Mouse (Mus musculus) CH12.LX (cell line): ENCODE data around the gene Clpb. TPM values are rescaled to one million over a fixed set of nuclear protein-coding genes. Genes with fewer than 3 reads are reported as not detected.

ENCODE experiments used
- DNase-seq: peaks from one replicate; pipeline ENCODE4 v3.0.0-alpha.2; 2013; ENCODE audit errors: extremely low read depth
- H3K27ac ChIP-seq: 2 replicates; pipeline ENCODE4 v1.5.1; 2012; ENCODE audit warnings: low read depth, mild to moderate bottlenecking, control low read depth, moderate library complexity; ENCODE audit not compliant: insufficient read depth
- H3K27me3 ChIP-seq: replicated peaks from 2 replicates; pipeline ENCODE3; 2012; ENCODE audit warnings: inconsistent platforms
- H3K36me3 ChIP-seq, 2 experiments: replicated peaks in 1 of 2; 2 replicates each; pipeline versions ENCODE3 to v1.6.1; 2012; ENCODE audit warnings: inconsistent platforms in 1 of 2, low read length in 1 of 2, mild to moderate bottlenecking in 1 of 2, mixed read lengths in 1 of 2, moderate library complexity in 1 of 2; ENCODE audit not compliant: control insufficient read depth in 1 of 2, insufficient read depth in 1 of 2
- H3K4me1 ChIP-seq, 2 experiments: 2 replicates each; pipeline ENCODE4 v1.6.1; 2012; ENCODE audit warnings: inconsistent platforms in 1 of 2, moderate library complexity in 1 of 2; ENCODE audit not compliant: insufficient read depth in 2 of 2, control insufficient read depth in 1 of 2
- H3K4me2 ChIP-seq: 2 replicates; pipeline ENCODE4 v1.6.1; 2012; ENCODE audit warnings: low read depth, mild to moderate bottlenecking, control low read depth; ENCODE audit not compliant: poor library complexity, insufficient read depth, severe bottlenecking
- H3K4me3 ChIP-seq, 3 experiments: fragments of 150-350 bp in 1 of 3; sonication (generic) in 1 of 3; replicated peaks in 1 of 3; 2 replicates each; pipeline versions ENCODE3 to v1.5.1; 2011 to 2012; ENCODE audit warnings: low read depth in 2 of 3, low read length in 2 of 3, mild to moderate bottlenecking in 2 of 3, moderate library complexity in 2 of 3, control low read depth in 1 of 3, improper control_type of control experiment in 1 of 3, inconsistent platforms in 1 of 3, mixed read lengths in 1 of 3; ENCODE audit not compliant: poor library complexity in 1 of 3
- H3K79me2 ChIP-seq: replicated peaks from 2 replicates; pipeline ENCODE4 v1.6.1; 2012; ENCODE audit warnings: mild to moderate bottlenecking, moderate library complexity; ENCODE audit not compliant: control insufficient read depth, poor library complexity, insufficient read depth, severe bottlenecking; ENCODE audit errors: extremely low read depth
- H3K9ac ChIP-seq: 2 replicates; pipeline ENCODE4 v1.6.1; 2012; ENCODE audit warnings: low read depth, mild to moderate bottlenecking, control low read depth, moderate library complexity; ENCODE audit not compliant: insufficient read depth
- H3K9me3 ChIP-seq: replicated peaks from 2 replicates; pipeline ENCODE3; 2012; ENCODE audit warnings: low read length, inconsistent platforms, mixed read lengths
- BHLHE40 ChIP-seq: IDR thresholded peaks from 2 replicates; pipeline ENCODE4 v1.6.1; 2011; ENCODE audit warnings: mild to moderate bottlenecking, low read depth, low read length, improper control_type of control experiment
- E2F4 ChIP-seq: IDR thresholded peaks from 2 replicates; pipeline ENCODE4 v1.6.1; 2011; ENCODE audit warnings: low read depth, low read length, improper control_type of control experiment; ENCODE audit not compliant: insufficient replicate concordance
- ETS1 ChIP-seq: conservative IDR thresholded peaks from 2 replicates; pipeline ENCODE4 v1.6.1; 2012; ENCODE audit warnings: low read depth, mild to moderate bottlenecking, inconsistent platforms, low read length, improper control_type of control experiment, moderate library complexity
- IRF4 ChIP-seq: IDR thresholded peaks from 2 replicates; pipeline ENCODE4 v1.6.1; 2014; ENCODE audit warnings: low read depth, mild to moderate bottlenecking, inconsistent platforms, low read length, improper control_type of control experiment
- MAX ChIP-seq: IDR thresholded peaks from 2 replicates; pipeline ENCODE4 v1.6.1; 2011; ENCODE audit warnings: low read length, improper control_type of control experiment
- MXI1 ChIP-seq: IDR thresholded peaks from 2 replicates; pipeline ENCODE4 v1.6.1; 2011; ENCODE audit warnings: mild to moderate bottlenecking, low read depth, low read length, improper control_type of control experiment
- MYC ChIP-seq: IDR thresholded peaks from 2 replicates; pipeline ENCODE4 v1.6.1; 2011; ENCODE audit warnings: low read depth, mild to moderate bottlenecking, improper control_type of control experiment, low read length
- NELFE ChIP-seq: IDR thresholded peaks from 2 replicates; pipeline ENCODE4 v1.6.1; 2011; ENCODE audit warnings: low read depth, low read length, improper control_type of control experiment
- NRF1 ChIP-seq: IDR thresholded peaks from 2 replicates; pipeline ENCODE4 v1.6.1; 2014; ENCODE audit warnings: low read depth, mild to moderate bottlenecking, inconsistent platforms, low read length, improper control_type of control experiment, moderate library complexity
- POLR2AphosphoS2 ChIP-seq: IDR thresholded peaks from 2 replicates; pipeline ENCODE4 v1.6.1; 2011; ENCODE audit warnings: low read depth, low read length, improper control_type of control experiment
- SIN3A ChIP-seq: IDR thresholded peaks from 2 replicates; pipeline ENCODE4 v1.6.1; 2012; ENCODE audit warnings: low read length, improper control_type of control experiment, inconsistent platforms
- TCF12 ChIP-seq: IDR thresholded peaks from 2 replicates; pipeline ENCODE4 v1.6.1; 2014; ENCODE audit warnings: low read depth, mild to moderate bottlenecking, inconsistent platforms, low read length, improper control_type of control experiment
- UBTF ChIP-seq: IDR thresholded peaks from 2 replicates; pipeline ENCODE4 v1.6.1; 2012; ENCODE audit warnings: low read depth, mild to moderate bottlenecking, inconsistent platforms, low read length, improper control_type of control experiment, moderate library complexity
- USF1 ChIP-seq: IDR thresholded peaks from 2 replicates; pipeline ENCODE4 v1.6.1; 2014; ENCODE audit warnings: low read depth, mild to moderate bottlenecking, inconsistent platforms, low read length, improper control_type of control experiment
- ZKSCAN1 ChIP-seq: IDR thresholded peaks from 2 replicates; pipeline ENCODE4 v1.6.1; 2012; ENCODE audit warnings: low read depth, inconsistent platforms, low read length, improper control_type of control experiment, borderline replicate concordance
- ZMIZ1 ChIP-seq: IDR thresholded peaks from 2 replicates; pipeline ENCODE4 v1.6.1; 2012; ENCODE audit warnings: low read depth, mild to moderate bottlenecking, inconsistent platforms, low read length, improper control_type of control experiment
- dilution Hi-C: fragments of 300-500 bp; cut with MboI; formaldehyde crosslinking; loops from 2 replicates; pipeline ENCODE4 v1.14.3; 2020; ENCODE audit warnings: low sequenced_read_pairs; ENCODE audit not compliant: extremely low pct_unique_long_range_greater_than_20kb, extremely low pct_ligation_motif_present
- in situ Hi-C: fragments of 300-500 bp; cut with MboI; formaldehyde crosslinking; loops from 3 replicates; pipeline ENCODE4 v1.14.3; 2019; ENCODE audit warnings: low sequenced_read_pairs, low pct_ligation_motif_present, low pct_unique_long_range_greater_than_20kb, mixed read lengths
- polyA plus RNA-seq: library from polyadenylated mRNA; unstranded; fragments of >175 nt; gene quantifications from 2 replicates; pipeline ENCODE4 v1.2.1, GENCODE M21; 2012; ENCODE audit warnings: low read depth; ENCODE audit not compliant: insufficient read length
- total RNA-seq, 2 experiments: library from RNA; depleted of rRNA; stranded (reverse); fragments of 300-350 nt in 1 of 2; fragments of >200 nt in 1 of 2; gene quantifications; 2 replicates each; pipeline ENCODE4 v1.2.3; 2012 to 2014

Gene Clpb
- total and polyA plus RNA-seq, 3 experiments: 25.5 to 68.4 (median 41.7) TPM

- no peak for DNase-seq
- H3K4me3 ChIP-seq: no peak overlapping the region
- H3K4me1 ChIP-seq: peaks cover 3 to 30% of the 10 kb centered on the region in 2 experiments; a peak in 3 of 4 replicates
- peaks cover 3% of the 10 kb centered on the region for H3K9me3 ChIP-seq
- dilution Hi-C loops (no loop called here), in situ Hi-C loops (no loop called here)
- H3K9ac ChIP-seq: no peak overlapping the region
- H3K4me2 ChIP-seq: no peak overlapping the region
- peaks cover 44 to 58% of the 10 kb centered on the region in 2 experiments for H3K36me3 ChIP-seq
- no peak overlapping the region for H3K27ac ChIP-seq
- no peaks in the 10 kb centered on the region for H3K27me3 ChIP-seq
- no peak for TF ChIP-seq NRF1
- TF ChIP-seq BHLHE40: no peak
- TF ChIP-seq MYC: no peak
- TF ChIP-seq TCF12: no peak
- TF ChIP-seq NELFE: no peak
- no peak for TF ChIP-seq MXI1
- no peak for TF ChIP-seq SIN3A
- TF ChIP-seq UBTF: no peak
- no peak for TF ChIP-seq ZMIZ1
- TF ChIP-seq MAX: no peak
- no peak for TF ChIP-seq POLR2AphosphoS2
- peaks cover 19% of the 10 kb centered on the region for H3K79me2 ChIP-seq
Measured at GRCm38 (mm10) chr7:101833916-101834584, 170.6 kb downstream of the Clpb start.

- peak overlapping the region; percentile 9; the same call in 1 of the 2 replicates for H3K4me2 ChIP-seq
- no peak overlapping the region for H3K4me3 ChIP-seq
- H3K36me3 ChIP-seq: peaks cover 35 to 50% of the 10 kb centered on the region in 2 experiments
- TF ChIP-seq ZKSCAN1: no peak
- TF ChIP-seq USF1: no peak
- no peak for TF ChIP-seq IRF4
- TF ChIP-seq E2F4: no peak
- no peak for TF ChIP-seq ETS1
- H3K9ac ChIP-seq: 0 out of 2 replicates have a peak overlapping the region, but pooled peaks have one; percentile 25
- H3K79me2 ChIP-seq: peaks cover 19% of the 10 kb centered on the region
- H3K27me3 ChIP-seq: no peaks in the 10 kb centered on the region
- in situ Hi-C loops: no loop called here
- DNase-seq: no peak
- dilution Hi-C loops: no loop called here
- H3K9me3 ChIP-seq: peaks cover 3% of the 10 kb centered on the region
- peaks cover 3 to 30% of the 10 kb centered on the region in 2 experiments; a peak in 3 of 4 replicates for H3K4me1 ChIP-seq
- no peak overlapping the region for H3K27ac ChIP-seq
Measured at GRCm38 (mm10) chr7:101834903-101835302, 171.5 kb downstream of the Clpb start.
